Mouse (Mus musculus): ENCODE results near the gene Sema4c. TPM values are rescaled to one million over a fixed set of nuclear protein-coding genes. Genes with fewer than 3 reads are reported as not detected.
"Not testable (repeated sequence)": the region's sequence is repeated elsewhere in the genome, so short reads cannot be mapped to it uniquely, and the experiment has no call there.

The Sema4c gene
- total RNA-seq, 2 experiments from 2014 or later, result 0.60 TPM; not detected in 1

DNA sequence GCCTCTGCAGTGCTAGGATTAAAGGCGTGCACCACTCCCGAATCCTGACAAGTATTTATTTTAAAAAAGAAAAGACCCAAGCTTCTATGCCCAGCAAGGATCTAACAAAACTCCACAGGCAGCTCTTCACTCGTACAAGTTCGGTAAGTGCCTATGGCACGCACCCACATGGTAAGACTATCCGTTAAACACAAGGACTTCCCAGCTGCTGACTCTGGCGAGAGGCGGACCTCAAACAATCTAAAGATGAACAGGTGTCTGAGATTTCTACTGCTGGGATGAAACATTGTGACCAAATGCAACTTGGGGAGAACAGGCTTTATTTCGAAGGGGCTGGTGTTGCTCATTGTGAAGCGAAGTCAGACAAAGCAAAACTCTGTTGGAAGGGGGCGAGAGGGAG is 18.0 kb downstream of the Sema4c start:
- ATAC-seq (replicated peaks; ENCODE audit: low FRiP score, poor library complexity, severe bottlenecking), result no peak

DNA sequence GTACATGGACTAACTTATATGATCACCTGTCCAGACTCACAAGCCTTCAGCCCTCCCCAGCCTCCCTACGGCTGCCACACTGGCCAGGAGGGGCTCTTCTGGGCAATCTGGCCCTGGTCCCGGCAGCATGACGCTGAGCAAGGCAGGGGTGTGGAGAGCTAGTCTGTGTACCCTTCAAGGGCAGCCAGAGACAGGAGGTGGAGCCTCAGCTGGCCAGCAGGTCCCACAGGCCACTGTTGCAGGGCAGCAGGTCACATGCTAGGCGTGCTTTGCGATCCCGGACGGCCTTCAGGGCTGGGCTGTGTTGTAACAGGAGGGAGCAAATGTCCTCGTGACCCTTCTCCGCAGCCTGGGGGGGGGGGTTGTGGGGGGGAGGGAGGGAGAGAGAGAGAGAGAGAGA is 19.0 kb downstream of the Sema4c start, which contains the start of gene Gm42417:
TSS of gene Gm42417 (minus strand) at position 244 of the 400 bp plus-strand sequence.
- ATAC-seq (replicated peaks; ENCODE audit: low FRiP score, poor library complexity, severe bottlenecking), result no peak

DNA sequence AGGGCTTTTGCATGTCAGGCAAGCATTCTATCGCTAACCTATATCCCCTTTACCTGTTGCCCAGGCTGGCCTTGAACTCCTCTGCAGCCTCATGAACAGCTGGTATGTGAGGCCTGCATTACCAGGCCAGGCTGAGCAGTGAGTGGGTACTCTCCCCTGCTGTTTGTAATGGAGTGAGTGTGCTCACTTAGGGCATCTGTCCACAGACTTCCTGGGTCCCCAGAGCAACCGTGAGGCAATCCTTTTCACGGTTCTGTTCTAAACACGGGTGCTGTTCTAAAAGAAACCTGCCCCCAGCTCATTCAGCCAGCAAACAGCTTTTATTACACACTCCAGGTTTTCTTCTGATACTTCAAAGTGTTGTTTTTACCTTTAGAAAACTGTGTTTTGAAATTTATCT is 19.4 kb downstream of the Sema4c start:
- no peak for ATAC-seq (replicated peaks; ENCODE audit: low FRiP score, poor library complexity, severe bottlenecking)

DNA sequence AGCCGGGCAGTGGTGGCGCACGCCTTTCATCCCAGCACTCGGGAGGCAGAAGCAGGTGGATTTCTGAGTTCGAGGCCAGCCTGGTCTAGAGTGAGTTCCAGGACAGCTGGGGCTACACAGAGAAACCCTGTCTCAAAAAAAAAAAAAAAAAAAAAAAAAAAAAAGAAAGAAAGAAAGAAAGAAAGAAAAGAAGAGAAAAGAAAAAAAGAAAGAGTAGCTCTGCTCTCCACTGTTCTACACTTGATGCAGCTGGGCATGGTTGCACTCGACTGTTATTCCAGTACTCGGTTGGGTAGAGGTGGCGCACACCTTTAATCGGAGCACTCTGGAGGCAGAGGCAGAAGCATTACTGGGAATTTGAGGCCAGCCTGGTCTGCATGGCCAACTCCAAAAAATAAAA is 21.4 kb downstream of the Sema4c start, which contains the start of gene Ankrd23:
TSS of gene Ankrd23 (minus strand) at position 101 of the 400 bp plus-strand sequence.
- not testable (repeated sequence) for ATAC-seq (replicated peaks; ENCODE audit: low FRiP score, poor library complexity, severe bottlenecking)

DNA sequence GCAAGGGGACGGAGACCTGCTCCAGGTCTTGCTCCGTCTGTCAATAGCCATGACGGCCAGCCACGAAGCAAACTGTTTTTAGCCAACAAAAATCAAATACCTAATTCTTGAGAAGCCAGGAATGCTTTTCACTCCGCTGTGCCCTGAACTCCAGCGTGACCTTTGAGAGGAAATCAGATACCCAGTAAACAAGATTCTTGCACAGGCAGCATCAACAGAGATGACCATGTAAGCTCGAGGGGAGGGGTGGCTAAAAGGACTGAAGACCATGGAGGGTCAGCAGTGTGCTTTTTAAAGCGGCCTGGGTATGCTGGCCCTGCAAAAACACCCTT is 21.8 kb downstream of the Sema4c start:
- ATAC-seq (replicated peaks; ENCODE audit: low FRiP score, poor library complexity, severe bottlenecking), result no peak

DNA sequence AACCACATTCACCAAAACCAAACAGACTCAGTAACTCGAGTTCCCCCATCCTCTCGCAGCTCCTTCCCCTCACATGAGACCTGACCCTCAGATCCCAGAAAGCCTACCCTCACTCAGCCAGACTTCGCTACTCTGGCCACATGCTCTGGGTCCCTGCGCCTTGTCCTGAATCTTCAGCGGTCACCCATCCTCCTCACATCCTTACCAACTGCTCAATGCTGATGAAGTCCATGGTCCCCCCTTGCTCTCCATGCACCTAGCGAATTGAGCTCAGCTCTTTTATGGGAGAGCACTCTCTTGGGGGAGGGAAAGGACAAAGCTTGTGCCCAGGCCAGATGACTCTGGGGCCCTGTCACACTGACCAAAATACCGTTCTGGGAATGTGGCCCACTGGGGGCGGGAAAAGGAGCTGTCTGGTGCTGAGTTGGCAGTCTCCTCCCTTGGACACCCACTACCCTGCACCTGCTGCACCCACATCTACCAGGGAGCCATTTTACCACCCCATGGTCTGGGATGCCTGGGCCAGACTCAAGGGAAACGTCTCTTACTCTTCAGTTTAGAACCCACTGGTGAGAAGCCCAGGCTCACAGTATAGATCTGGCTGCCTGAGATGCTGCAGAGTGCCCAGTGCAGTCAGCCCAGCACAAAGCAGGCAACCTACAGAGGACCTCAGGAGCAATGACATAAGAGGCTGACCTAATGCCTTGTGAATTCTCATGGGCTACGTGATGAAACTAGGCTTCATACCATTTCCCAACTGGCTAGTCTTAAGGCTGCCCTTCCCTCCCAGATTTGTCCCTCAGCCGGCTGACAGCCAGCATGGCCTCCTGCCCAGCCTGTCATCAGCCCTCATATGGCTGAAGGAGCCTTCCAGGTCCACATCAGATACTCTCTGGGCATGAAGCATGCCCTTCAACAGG is 22.4 kb downstream of the Sema4c start:
- no peak for ATAC-seq (replicated peaks; ENCODE audit: low FRiP score, poor library complexity, severe bottlenecking)

DNA sequence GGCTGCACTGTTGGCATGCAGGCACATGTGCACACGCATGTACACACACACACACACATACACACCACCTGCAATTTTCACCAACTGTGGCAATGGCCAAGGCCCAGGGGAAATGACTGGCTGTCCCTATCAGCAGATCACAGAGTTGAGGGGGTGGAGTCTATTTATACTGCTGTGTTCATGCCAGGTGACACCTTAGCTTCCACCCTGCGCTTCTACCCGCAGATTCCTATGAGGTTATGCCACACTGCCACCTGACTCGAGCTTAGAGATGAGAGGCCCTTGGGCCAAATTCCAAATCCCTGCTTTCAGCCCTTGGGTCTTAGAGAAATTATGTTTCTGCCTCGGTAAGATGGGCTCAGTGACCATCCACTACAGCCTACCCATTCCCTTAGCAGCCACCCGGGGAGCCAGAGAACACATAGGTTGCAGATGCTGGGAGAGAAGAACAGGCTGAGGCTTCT is 23.5 kb downstream of the Sema4c start:
- 0 out of 2 replicates have a peak, but pooled peaks have one; percentile 35 for ATAC-seq (replicated peaks; ENCODE audit: low FRiP score, poor library complexity, severe bottlenecking)

DNA sequence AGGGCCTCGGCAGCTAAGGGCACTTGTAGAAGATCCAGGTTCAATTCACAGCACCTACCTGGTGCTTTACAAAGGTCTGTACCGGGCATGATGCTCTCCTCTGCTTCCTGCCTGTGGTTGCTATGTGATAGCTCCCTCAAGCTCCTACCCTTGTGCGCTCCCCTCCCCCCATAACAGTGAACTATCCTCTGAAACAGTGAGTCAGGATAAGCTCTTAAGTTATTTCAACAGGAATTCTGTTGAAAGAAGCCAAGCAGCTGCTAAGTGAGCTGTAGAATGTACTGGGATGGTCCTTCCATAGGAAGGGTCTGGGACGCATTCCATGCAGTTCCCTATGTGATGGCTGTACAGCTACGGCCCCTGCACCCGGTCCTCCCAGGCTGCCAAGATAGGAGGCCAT is 24.6 kb downstream of the Sema4c start:
- no peak for ATAC-seq (replicated peaks; ENCODE audit: low FRiP score, poor library complexity, severe bottlenecking)

DNA sequence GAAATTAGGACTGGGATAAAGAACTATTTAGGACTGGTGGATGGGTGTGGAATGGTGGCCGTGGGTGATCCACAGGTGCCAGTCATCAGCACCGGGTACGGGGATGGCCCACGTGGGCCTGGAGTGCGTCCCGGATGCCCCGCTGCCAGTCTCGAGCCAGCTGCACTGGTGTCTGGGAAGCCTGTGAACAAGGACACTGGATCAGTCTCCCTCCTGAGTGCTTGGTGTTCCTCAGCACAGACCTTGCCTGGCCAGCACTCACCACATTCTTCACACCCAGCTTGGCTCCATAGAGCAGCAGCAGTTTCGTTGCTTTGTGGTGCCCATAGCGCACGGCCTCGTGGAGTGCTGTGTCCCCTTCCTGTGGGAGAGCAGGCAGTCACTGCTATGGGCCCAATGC is 26.7 kb downstream of the Sema4c start:
- no peak for ATAC-seq (replicated peaks; ENCODE audit: low FRiP score, poor library complexity, severe bottlenecking)

DNA sequence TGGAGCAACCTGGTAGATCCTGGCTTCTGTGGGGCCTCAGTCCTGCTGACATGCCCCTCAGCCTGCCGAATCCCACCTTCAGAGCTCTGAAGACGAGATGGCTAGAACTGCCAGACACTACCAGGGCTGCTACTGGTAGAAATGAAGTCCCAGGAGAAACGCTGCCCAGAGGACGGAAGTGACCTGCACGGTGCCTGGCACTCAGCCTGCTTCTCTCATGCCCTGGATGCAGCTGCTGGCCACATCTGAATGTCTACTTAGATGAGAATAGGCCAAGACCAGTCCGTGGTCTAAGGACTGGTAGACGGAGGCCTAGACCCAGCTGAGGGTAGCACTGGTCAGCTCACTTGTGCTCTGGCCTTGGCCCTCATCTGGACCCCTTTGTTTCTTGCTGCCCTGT is 27.2 kb downstream of the Sema4c start:
- ATAC-seq (replicated peaks; ENCODE audit: low FRiP score, poor library complexity, severe bottlenecking), result no peak

DNA sequence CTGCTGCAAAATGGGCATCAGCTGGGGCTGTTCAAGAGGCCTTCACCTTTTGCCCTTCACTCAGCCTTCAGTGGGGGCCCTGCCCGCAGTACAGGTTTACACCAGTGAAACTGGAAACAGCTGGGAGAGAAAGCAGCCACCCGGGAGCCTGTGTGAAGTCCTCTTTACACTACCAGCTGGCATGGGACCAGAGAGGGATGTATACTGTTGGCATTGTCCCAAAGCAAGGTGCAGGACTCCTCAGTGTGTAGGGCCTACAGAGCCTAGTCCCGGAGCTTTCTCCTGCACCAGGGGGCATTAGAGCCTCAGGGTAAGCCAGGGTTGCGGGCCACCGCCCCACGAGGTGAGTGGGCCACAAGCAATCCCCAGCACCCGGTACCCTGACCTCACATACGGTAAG is 27.7 kb downstream of the Sema4c start:
- ATAC-seq (replicated peaks; ENCODE audit: low FRiP score, poor library complexity, severe bottlenecking), result no peak

DNA sequence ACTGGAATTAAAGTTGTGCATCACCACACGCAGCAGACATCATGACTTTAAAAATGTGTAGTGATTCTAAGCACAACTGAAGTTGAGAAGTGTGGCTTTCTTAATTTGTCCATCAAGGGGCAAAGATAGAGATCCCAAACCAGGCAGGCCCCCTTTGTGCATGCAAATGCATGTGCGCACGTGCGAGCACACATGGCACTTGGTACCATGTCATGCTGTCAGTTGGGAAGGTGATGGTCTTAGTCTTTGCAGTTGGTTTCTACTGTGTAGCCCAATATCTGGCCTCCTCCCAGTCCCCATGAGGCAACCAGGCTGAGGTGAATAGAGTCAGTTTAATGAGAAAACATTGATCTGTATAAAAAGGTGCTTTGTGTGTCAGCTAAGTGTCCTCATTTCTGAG is 28.3 kb downstream of the Sema4c start:
- no peak for ATAC-seq (replicated peaks; ENCODE audit: low FRiP score, poor library complexity, severe bottlenecking)

DNA sequence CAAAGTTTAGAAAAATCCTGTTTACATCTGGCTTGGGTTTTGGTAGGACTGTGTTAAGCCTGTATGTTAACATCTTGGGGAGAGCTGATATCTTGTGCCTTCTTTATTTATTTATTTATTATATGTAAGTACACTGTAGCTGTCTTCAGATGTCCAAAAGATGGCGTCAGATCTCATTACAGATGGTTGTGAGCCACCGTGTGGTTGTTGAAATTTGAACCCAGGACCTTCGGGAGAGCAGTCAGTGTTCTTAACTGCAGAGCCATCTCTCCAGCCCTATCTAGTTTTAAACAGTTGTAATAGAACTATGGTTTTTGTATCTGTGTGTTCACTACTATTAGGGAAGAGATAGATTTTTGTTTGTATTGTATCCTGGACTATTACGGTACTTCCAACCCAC is 28.9 kb downstream of the Sema4c start:
- ATAC-seq (replicated peaks; ENCODE audit: low FRiP score, poor library complexity, severe bottlenecking), result no peak

DNA sequence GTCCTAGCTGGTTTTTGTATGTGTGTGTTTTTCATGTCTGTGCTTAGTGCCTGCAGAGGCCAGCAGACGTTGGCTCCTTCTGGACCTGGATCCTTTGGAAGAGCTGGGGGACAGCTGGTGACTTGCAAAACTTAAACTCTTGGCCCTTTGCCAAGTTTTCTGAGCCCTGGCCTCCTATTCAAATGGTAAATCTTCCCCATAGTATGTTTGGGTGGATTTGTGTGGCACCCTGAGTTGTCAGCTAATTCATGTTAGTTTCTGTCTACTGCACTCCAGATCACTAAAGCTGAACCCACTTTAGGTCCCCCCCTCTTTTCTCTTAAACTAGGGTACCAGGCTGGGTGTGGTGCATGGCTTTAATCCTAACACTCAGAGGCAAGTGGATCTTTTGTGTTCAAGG is 29.8 kb downstream of the Sema4c start:
- ATAC-seq (replicated peaks; ENCODE audit: low FRiP score, poor library complexity, severe bottlenecking), result no peak

DNA sequence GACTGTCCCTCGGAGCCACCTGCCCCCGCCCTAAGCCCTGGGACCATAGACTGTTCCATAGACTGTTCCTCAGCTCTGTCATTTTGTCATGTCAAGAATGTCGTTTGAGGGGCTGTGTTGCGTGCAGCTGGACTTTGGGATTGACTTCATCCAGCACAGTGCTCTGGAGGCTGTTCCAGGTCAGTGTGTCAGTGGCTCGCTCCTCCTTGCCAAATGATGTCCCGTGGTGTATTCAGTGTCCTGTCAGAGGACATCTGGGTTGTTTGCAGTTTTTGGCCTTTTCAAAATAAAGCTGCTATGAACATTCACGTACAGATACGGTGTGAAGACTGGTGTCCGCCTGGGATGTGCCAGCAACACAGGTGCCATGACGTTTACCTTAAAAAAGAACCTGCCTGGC is 31.2 kb downstream of the Sema4c start:
- ATAC-seq (replicated peaks; ENCODE audit: low FRiP score, poor library complexity, severe bottlenecking), result no peak

DNA sequence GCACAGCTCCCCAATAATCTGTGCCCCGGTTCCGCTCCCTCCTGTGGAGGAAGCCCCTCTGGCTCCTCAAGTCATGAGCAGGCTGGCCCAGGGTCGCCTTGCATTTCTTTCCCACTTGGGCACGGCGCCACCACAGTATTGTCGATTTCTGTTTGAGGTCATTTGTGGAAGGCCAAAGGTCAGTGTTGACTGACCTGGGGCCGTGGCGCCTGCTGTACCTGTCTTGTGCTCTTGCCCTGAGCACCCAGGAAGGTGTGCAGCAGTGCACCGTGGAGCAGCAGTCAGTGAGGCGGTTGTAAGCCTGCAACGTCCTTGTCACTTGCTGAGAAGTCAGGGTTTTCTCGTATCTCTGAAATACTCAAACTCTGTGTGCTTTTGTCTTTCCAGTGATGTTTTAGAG is 32.4 kb downstream of the Sema4c start:
- no peak for ATAC-seq (replicated peaks; ENCODE audit: low FRiP score, poor library complexity, severe bottlenecking)

DNA sequence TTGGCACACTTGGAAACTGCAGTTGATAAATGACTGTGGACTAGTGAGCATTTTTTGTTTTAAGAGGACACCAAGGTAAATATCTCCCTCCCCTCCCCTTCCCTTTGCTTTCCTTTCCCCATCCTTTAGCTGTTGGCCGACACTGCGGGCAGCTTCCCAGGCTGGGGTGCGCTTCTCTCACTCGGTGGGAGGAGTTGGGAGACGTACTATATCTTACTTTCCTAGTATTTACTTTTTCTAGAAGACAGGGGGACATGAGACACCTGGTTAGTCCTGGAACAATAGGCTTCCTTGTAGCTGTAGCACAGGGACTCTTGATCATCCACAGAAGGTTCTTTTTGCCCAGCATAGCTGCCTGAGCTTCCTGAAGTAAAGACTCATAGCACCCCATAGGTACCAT is 34.1 kb downstream of the Sema4c start:
- no peak for ATAC-seq (replicated peaks; ENCODE audit: low FRiP score, poor library complexity, severe bottlenecking)

DNA sequence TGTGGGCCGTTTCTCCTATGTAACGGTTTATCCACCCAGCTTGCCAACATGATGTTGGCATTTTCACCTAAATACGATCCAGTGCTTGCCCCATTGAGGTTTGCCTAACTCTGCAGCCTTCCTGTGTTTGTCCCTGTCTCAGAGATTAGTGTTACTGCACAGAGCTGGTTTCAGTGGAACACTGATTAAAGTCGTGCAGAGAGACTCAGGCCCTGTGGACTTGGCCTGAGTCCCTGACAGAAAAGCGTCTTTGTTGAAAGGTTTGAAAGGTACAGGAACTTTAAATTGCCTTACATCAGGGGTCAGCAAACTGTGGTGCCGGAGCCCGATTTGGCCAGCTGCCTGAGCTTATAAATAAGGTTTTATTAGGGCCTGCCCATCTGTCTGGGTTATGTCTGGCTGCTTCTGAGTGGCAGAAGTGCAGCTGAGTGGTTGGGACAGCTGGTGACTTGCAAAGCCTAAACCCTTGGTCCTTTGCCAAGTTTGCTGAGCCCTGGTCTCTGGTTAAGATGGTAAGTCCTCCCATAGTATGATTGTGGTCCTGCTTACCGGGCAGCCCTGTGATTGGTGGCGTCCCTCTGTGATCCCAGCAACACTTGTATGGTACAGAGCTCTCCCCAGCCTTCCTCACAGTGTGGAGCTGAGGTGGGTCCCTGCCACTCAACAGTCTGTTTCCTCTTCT is 34.7 kb downstream of the Sema4c start:
- ATAC-seq (replicated peaks; ENCODE audit: low FRiP score, poor library complexity, severe bottlenecking), result no peak

DNA sequence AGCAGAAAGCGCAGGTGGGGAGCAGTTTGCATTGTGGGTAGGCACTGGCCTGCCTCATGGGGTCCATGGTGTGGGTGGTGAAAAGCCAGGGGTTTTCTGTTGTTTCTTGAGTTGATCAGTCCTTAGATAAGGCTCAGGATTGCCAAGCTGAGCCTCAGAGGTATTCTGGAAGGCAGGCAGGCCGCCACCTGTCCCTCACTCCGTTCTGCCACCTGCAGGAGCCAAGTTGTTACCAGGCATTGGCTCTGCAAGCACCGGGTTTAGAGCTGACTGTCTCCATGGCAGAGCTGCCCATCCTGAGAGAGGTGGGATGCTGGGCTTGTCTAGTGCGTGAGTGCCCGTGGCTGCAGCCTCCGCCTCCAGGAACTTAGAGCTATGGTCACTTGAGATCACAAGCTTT is 35.9 kb downstream of the Sema4c start:
- ATAC-seq (replicated peaks; ENCODE audit: low FRiP score, poor library complexity, severe bottlenecking), result no peak

DNA sequence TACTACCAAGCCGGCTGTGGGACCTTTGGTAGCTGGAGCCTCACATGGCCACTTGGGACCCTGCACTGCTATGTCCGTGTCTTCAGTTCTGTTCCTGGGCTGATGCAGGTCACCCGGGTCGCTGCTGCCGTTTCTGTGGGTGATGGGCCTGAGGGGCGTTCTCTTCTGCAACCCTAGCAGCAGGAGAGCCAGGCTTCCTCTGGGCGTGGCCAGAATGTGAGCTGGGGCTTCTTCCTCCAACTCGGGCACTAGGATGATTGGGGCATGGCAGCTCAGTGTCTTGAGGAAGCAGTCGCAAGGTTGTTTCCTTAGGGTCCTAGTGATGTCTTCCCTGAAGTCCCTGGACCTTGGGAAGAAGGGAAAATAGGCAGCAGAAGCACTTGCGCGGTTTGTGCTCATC is 38.5 kb downstream of the Sema4c start:
- no peak for ATAC-seq (replicated peaks; ENCODE audit: low FRiP score, poor library complexity, severe bottlenecking)

DNA sequence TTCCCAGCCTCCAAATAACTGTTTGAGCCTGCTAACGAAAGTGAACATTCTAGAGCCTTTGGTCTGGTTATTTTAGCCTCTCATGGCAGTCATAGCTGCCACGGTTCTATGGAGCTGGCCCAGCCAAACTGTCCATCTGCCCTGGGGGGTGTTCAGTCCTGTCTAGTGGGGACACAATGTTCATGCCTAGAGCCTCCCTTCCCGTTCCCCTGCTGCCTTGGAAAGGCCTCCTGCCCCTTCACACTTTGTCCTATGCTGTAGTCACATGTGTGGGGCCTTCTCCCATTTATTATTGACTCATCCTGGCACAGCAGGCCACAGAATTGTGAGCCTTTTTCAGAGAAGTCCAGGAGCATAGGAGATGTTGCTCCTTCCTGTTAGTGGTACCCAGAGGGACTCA is 39.9 kb downstream of the Sema4c start:
- ATAC-seq (replicated peaks; ENCODE audit: low FRiP score, poor library complexity, severe bottlenecking), result no peak

Data from erythroblast, adult 5-6 weeks (primary cell).